Mouse (Mus musculus) stomach, embryonic 16.5 days (tissue): ENCODE results near the gene Runx1. TPM values are rescaled to one million over a fixed set of nuclear protein-coding genes. Genes with fewer than 3 reads are reported as not detected.

Experiments used
- ATAC-seq: fragments of 200-750 bp; cut with Nextera tagmentation; 2 replicates; pipeline ENCODE4 v1.8.0; 2017; ENCODE audit warnings: moderate number of reproducible peaks, moderate TSS enrichment; ENCODE audit not compliant: insufficient read depth, low FRiP score
- H3K27ac ChIP-seq: fragments of 300-500 bp; sonication (generic); 2 replicates; pipeline ENCODE4 v1.5.1; 2014; ENCODE audit warnings: low read length
- H3K27me3 ChIP-seq: fragments of 300-500 bp; sonication (generic); 2 replicates; pipeline ENCODE4 v1.6.1; 2014; ENCODE audit warnings: low read length, control low read depth, mixed read lengths; ENCODE audit not compliant: control insufficient read depth, insufficient read depth
- H3K36me3 ChIP-seq: fragments of 300-500 bp; sonication (generic); 2 replicates; pipeline ENCODE4 v1.6.1; 2014; ENCODE audit warnings: low read length; ENCODE audit not compliant: control insufficient read depth, insufficient read depth
- H3K4me1 ChIP-seq: fragments of 300-500 bp; sonication (generic); 2 replicates; pipeline ENCODE4 v1.6.1; 2014; ENCODE audit warnings: low read length, control low read depth, mixed read lengths; ENCODE audit not compliant: control insufficient read depth, insufficient read depth
- H3K4me2 ChIP-seq: fragments of 300-500 bp; sonication (generic); 2 replicates; pipeline ENCODE4 v1.6.1; 2014; ENCODE audit warnings: low read depth, low read length, mixed read lengths
- H3K4me3 ChIP-seq: fragments of 300-500 bp; sonication (generic); replicated peaks from 2 replicates; pipeline ENCODE4 v1.5.1; 2014; ENCODE audit warnings: mild to moderate bottlenecking, low read length
- H3K9ac ChIP-seq: fragments of 300-500 bp; sonication (generic); 2 replicates; pipeline ENCODE4 v1.6.1; 2014; ENCODE audit warnings: low read length
- H3K9me3 ChIP-seq: fragments of 300-500 bp; sonication (generic); replicated peaks from 2 replicates; pipeline ENCODE4 v1.6.1; 2016; ENCODE audit warnings: low read length, control low read depth; ENCODE audit not compliant: control insufficient read depth
- WGBS: fragments of 180-500 bp; shearing (Covaris S2); extraction: QIAGEN DNeasy Blood & Tissue Kit; methylation state at CpG from one replicate; pipeline ENCODE4 v1.1.7; 2014; 5-methylcytosine and 5-hydroxymethylcytosine counted together
- polyA plus RNA-seq: library from polyadenylated mRNA; unstranded; fragments of >200 nt; fragmentation: Nextera tagmentation; extraction: Ambion mirVana; gene quantifications from 2 replicates; pipeline ENCODE4 v1.2.1, GENCODE M21; 2015

Runx1 gene
- polyA plus RNA-seq, 1 experiment from 2014 or later, result 9.6 TPM

DNA sequence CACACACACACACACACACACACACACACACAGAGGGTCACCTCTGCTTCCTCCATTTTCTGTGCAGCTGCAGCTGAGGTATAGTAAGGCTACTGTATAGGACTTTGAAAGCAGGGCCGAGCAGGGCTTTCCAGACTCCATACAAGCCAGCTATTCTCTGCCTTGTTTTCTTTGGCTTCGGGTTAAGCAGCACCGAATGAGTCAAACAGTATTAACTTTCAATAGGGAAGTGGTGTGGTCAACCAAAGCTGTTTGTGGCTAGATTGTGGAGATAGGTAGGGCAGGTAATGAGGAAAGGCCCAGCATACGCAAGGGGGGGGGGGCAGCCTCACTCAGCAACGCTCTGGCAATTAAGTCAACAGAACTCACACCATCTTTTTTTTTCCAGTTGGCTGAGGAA is 172.1 kb downstream of the Runx1 start:
- Histone ChIP-seq H3K27ac (peak overlapping the region; percentile 55), H3K9ac (no peak overlapping the region), H3K4me3 (no peak overlapping the region), H3K27me3 (no peaks in the 10 kb centered on the region), H3K9me3 (no peaks in the 10 kb centered on the region), H3K36me3 (no peaks in the 10 kb centered on the region), H3K4me2 (no peak overlapping the region), H3K4me1 (peaks cover 14% of the 10 kb centered on the region)
- 48% methylated on average over 5 of the region's 5 CpGs for WGBS
- peak; percentile 78; the same call in 1 of the 2 replicates for ATAC-seq

GRCm38 (mm10) chr16:92651256-92651655 is 174.7 kb downstream of the Runx1 start:
- Histone ChIP-seq H3K36me3 (no peaks in the 10 kb centered on the region), H3K4me3 (no peak overlapping the region), H3K4me1 (peaks cover 22% of the 10 kb centered on the region), H3K9me3 (no peaks in the 10 kb centered on the region), H3K9ac (no peak overlapping the region), H3K27me3 (no peaks in the 10 kb centered on the region), H3K4me2 (no peak overlapping the region), H3K27ac (no peak overlapping the region)
- no peak for ATAC-seq
- WGBS, result 94% methylated on average over 3 of the region's 3 CpGs

- WGBS, result 62% methylated on average over 13 of the region's 13 CpGs
- peak overlapping the region; percentile 34; the same call in 1 of the 2 replicates for H3K4me2 ChIP-seq
- H3K27me3 ChIP-seq, result no peaks in the 10 kb centered on the region
- ATAC-seq, result no peak
- peak overlapping the region; percentile 49 for H3K9ac ChIP-seq
- no peaks in the 10 kb centered on the region for H3K36me3 ChIP-seq
- no peaks in the 10 kb centered on the region for H3K9me3 ChIP-seq
- no peak overlapping the region; the same call in 1 of the 2 replicates for H3K4me3 ChIP-seq
- peak overlapping the region; percentile 87 for H3K27ac ChIP-seq
- H3K4me1 ChIP-seq, result peaks cover 23% of the 10 kb centered on the region
Measured at GRCm38 (mm10) chr16:92646153-92646552, 179.8 kb downstream of the Runx1 start.

- Histone ChIP-seq H3K4me2 (peak overlapping the region; percentile 34; the same call in 1 of the 2 replicates), H3K36me3 (no peaks in the 10 kb centered on the region), H3K27ac (peak overlapping the region; percentile 87), H3K27me3 (no peaks in the 10 kb centered on the region), H3K9me3 (no peaks in the 10 kb centered on the region), H3K4me3 (no peak overlapping the region; the same call in 1 of the 2 replicates), H3K4me1 (peaks cover 23% of the 10 kb centered on the region), H3K9ac (peak overlapping the region; percentile 49)
- WGBS, result 47% methylated on average over 22 of the region's 22 CpGs
- ATAC-seq, result peak; percentile 69; the same call in 1 of the 2 replicates
Measured at GRCm38 (mm10) chr16:92645423-92646115, 180.4 kb downstream of the Runx1 start.

GRCm38 (mm10) chr16:92644718-92645422 is 181.1 kb downstream of the Runx1 start:
- WGBS, result 42% methylated on average over 15 of the region's 15 CpGs
- Histone ChIP-seq H3K27ac (peak overlapping the region; percentile 87), H3K27me3 (no peaks in the 10 kb centered on the region), H3K36me3 (no peaks in the 10 kb centered on the region), H3K4me1 (peaks cover 23% of the 10 kb centered on the region), H3K4me2 (no peak overlapping the region), H3K9ac (peak overlapping the region; percentile 28; the same call in 1 of the 2 replicates), H3K9me3 (no peaks in the 10 kb centered on the region), H3K4me3 (no peak overlapping the region)
- ATAC-seq, result peak; percentile 39; the same call in 1 of the 2 replicates

GRCm38 (mm10) chr16:92644315-92644714 is 181.6 kb downstream of the Runx1 start:
- WGBS, result 69% methylated on average over 10 of the region's 10 CpGs
- peaks cover 25% of the 10 kb centered on the region for H3K4me1 ChIP-seq
- H3K27me3 ChIP-seq, result no peaks in the 10 kb centered on the region
- no peak overlapping the region for H3K4me3 ChIP-seq
- peak overlapping the region; percentile 87 for H3K27ac ChIP-seq
- H3K9me3 ChIP-seq, result no peaks in the 10 kb centered on the region
- no peak overlapping the region for H3K4me2 ChIP-seq
- no peak overlapping the region for H3K9ac ChIP-seq
- peak; percentile 12; the same call in 1 of the 2 replicates for ATAC-seq
- no peaks in the 10 kb centered on the region for H3K36me3 ChIP-seq

DNA sequence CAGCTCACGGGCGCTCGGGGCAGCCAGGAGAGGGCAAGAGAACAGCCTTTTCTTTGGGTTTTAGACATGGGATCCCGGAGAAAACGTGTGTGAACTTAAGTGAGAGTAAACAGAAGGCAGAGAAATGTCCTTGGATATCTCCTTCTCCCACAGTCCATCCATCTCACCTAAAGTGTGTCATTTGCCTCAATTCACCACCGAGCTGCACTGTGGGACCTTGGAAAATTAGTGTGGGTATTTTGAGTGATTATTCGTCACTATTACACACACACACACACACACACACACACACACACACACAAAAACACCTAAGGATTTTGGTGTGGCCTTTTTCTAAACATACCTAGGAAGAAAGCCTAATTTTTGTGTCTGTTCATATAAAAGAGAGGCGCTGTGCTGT is 183.7 kb downstream of the Runx1 start:
- H3K27me3 ChIP-seq, result no peaks in the 10 kb centered on the region
- H3K9ac ChIP-seq, result no peak overlapping the region
- H3K36me3 ChIP-seq, result no peaks in the 10 kb centered on the region
- no peak overlapping the region for H3K27ac ChIP-seq
- H3K4me3 ChIP-seq, result no peak overlapping the region
- H3K4me1 ChIP-seq, result peaks cover 29% of the 10 kb centered on the region
- ATAC-seq, result no peak
- WGBS, result 75% methylated on average over 8 of the region's 8 CpGs
- H3K9me3 ChIP-seq, result no peaks in the 10 kb centered on the region
- H3K4me2 ChIP-seq, result no peak overlapping the region

DNA sequence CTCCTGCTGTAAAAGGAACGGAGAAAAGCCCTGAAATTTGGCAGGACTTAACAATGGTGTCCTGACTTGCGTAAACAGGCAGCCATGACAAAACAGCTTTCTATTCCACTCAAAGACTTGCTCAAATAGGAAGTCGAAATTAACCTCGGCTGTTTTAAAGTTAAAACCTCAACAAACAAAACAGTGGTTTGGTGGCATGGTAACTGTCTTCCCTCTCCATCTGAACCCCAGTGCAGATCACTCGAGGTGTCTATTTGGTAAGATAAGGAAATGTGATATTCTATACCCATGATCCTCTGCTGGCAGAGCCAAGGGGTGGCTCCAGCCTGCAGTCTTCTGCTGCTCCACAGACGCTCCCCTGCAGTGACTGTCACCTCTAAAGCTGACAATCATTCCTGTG is 184.9 kb downstream of the Runx1 start:
- no peak overlapping the region for H3K27ac ChIP-seq
- H3K4me3 ChIP-seq, result no peak overlapping the region
- no peaks in the 10 kb centered on the region for H3K9me3 ChIP-seq
- peaks cover 19% of the 10 kb centered on the region for H3K4me1 ChIP-seq
- H3K4me2 ChIP-seq, result no peak overlapping the region
- 56% methylated on average over 6 of the region's 6 CpGs for WGBS
- H3K9ac ChIP-seq, result no peak overlapping the region
- no peaks in the 10 kb centered on the region for H3K36me3 ChIP-seq
- ATAC-seq, result no peak
- no peaks in the 10 kb centered on the region for H3K27me3 ChIP-seq

DNA sequence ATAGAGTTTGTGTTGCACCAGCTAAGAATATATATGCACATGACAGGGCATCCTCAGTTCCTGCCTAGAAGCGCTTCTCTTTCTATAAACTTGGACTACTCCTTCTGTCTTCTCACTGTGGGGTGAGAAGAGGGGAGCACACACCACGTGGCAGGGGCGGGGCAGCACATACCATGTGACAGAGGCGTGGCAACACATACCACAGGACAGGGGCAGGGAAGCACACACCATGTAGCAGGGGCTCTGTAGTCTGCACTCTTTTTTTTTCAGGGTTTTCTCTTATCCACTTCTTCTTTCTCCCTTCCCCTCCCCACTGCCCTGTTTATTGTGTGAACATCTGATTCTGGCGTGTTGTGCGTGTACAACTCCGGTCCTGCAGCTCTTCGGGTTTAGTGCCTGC is 186.9 kb downstream of the Runx1 start:
- H3K9me3 ChIP-seq, result no peaks in the 10 kb centered on the region
- no peaks in the 10 kb centered on the region for H3K36me3 ChIP-seq
- 68% methylated on average over 8 of the region's 8 CpGs for WGBS
- H3K27me3 ChIP-seq, result no peaks in the 10 kb centered on the region
- ATAC-seq, result peak; percentile 68; the same call in 1 of the 2 replicates
- no peak overlapping the region for H3K4me2 ChIP-seq
- H3K4me3 ChIP-seq, result no peak overlapping the region
- no peak overlapping the region for H3K27ac ChIP-seq
- H3K4me1 ChIP-seq, result peaks cover 5% of the 10 kb centered on the region; the same call in 1 of the 2 replicates
- no peak overlapping the region for H3K9ac ChIP-seq
